Mouse (Mus musculus) midbrain, embryonic 13.5 days (tissue): ENCODE data around the gene Gucy2d. TPM values are rescaled to one million over a fixed set of nuclear protein-coding genes. Genes with fewer than 3 reads are reported as not detected.
A peak's percentile ranks its signal among the peaks of the same experiment; 100 is the strongest.

Source experiments
- ATAC-seq: fragments of 200-750 bp; cut with Nextera tagmentation; 2 replicates; pipeline ENCODE4 v1.8.0; 2017; ENCODE audit warnings: mild to moderate bottlenecking, moderate TSS enrichment, moderate library complexity
- H3K27ac ChIP-seq: fragments of 300-500 bp; sonication (generic); 2 replicates; pipeline ENCODE4 v1.5.1; 2015; ENCODE audit warnings: inconsistent platforms, mild to moderate bottlenecking, moderate library complexity
- H3K27me3 ChIP-seq: fragments of 300-500 bp; sonication (generic); 2 replicates; pipeline ENCODE4 v1.6.1; 2015; ENCODE audit warnings: mild to moderate bottlenecking, inconsistent platforms
- H3K36me3 ChIP-seq: fragments of 300-500 bp; sonication (generic); 2 replicates; pipeline ENCODE4 v1.6.1; 2015; ENCODE audit warnings: mild to moderate bottlenecking, inconsistent platforms
- H3K4me1 ChIP-seq: fragments of 300-500 bp; sonication (generic); replicated peaks from 2 replicates; pipeline ENCODE4 v1.6.1; 2015; ENCODE audit warnings: inconsistent platforms
- H3K4me2 ChIP-seq: fragments of 300-500 bp; sonication (generic); replicated peaks from 2 replicates; pipeline ENCODE4 v1.6.1; 2015; ENCODE audit warnings: moderate library complexity, mild to moderate bottlenecking, inconsistent platforms
- H3K4me3 ChIP-seq: fragments of 300-500 bp; sonication (generic); replicated peaks from 2 replicates; pipeline ENCODE4 v1.5.1; 2015; ENCODE audit warnings: mild to moderate bottlenecking, inconsistent platforms
- H3K9ac ChIP-seq: fragments of 300-500 bp; sonication (generic); replicated peaks from 2 replicates; pipeline ENCODE4 v1.6.1; 2015; ENCODE audit warnings: mild to moderate bottlenecking, inconsistent platforms
- H3K9me3 ChIP-seq: fragments of 300-500 bp; sonication (generic); 2 replicates; pipeline ENCODE4 v1.6.1; 2016; ENCODE audit warnings: mild to moderate bottlenecking, inconsistent platforms
- WGBS: fragments of 180-500 bp; shearing (Covaris S2); methylation state at CpG from one replicate; pipeline ENCODE4 v1.1.7; 2015; 5-methylcytosine and 5-hydroxymethylcytosine counted together
- polyA plus RNA-seq: library from polyadenylated mRNA; unstranded; fragments of >200 nt; fragmentation: Nextera tagmentation; extraction: Ambion mirVana; gene quantifications from 2 replicates; pipeline ENCODE4 v1.2.1, GENCODE M21; 2015

Gucy2d gene
- not detected in 2 replicates for polyA plus RNA-seq

DNA sequence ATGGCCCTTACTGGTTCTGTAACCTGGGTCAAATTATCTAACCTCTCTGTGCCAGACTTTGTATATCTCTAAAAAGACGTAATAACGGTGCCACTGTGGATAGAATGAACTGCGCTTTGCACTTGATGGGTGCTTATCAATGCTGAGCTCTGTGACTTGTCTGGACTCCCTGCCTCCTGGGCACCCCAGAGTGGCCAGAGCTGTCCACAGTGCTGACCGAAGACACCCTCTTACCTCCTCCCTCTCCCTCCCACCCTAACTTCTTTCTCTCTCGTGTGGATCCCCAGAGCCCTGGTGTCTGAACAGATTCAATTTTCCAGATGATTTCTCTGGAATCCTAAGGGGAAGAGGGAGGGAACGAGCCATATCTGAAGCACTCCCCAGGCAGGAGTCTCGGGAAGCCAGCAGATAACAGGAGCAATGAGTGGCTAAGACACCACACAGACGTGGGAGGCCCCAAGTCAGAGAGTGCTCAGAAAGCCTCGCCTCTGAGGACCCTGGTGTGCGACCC, at the start of gene Gucy2d:
Gene Gucy2d, plus strand, starts transcription at position 461 of the 511 bp plus-strand sequence.
- ATAC-seq = no peak
- Histone ChIP-seq H3K9ac (no peak within 1 kb of the TSS), H3K27ac (no peak within 1 kb of the TSS), H3K4me1 (no peaks in the 10 kb centered on the region), H3K27me3 (no peaks in the 10 kb centered on the region), H3K9me3 (no peaks in the 10 kb centered on the region), H3K4me2 (no peak within 1 kb of the TSS), H3K4me3 (no peak within 1 kb of the TSS), H3K36me3 (no peaks in the 10 kb centered on the region)
- 47% methylated on average over 10 of the region's 10 CpGs for WGBS

DNA sequence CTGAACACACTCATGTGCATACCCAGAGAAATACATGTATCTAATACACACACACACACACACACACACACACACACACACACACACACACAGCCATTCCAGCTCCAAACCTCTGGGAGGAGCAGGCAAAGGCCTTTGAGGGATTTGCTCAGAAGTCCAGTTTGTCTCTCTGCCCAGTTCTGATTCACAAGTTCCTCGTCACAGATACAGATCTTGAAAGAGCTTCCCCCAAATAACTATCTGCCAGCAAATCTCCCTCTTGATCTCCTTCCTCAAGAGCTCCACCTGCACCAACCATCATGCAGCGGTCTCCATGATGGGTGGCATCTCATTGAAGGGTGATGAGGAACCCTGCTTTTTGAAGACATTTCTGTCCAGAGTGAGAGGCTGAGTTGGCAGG, 49.7 kb upstream of the Gucy2d start:
- H3K9me3 ChIP-seq = no peaks in the 10 kb centered on the region
- no peak overlapping the region for H3K4me3 ChIP-seq
- no peak overlapping the region for H3K4me2 ChIP-seq
- WGBS = 83% methylated on average over 2 of the region's 2 CpGs
- no peaks in the 10 kb centered on the region for H3K27me3 ChIP-seq
- no peak overlapping the region for H3K27ac ChIP-seq
- no peaks in the 10 kb centered on the region for H3K36me3 ChIP-seq
- H3K4me1 ChIP-seq = peaks cover 7% of the 10 kb centered on the region; the same call in 1 of the 2 replicates
- H3K9ac ChIP-seq = no peak overlapping the region
- ATAC-seq = no peak

DNA sequence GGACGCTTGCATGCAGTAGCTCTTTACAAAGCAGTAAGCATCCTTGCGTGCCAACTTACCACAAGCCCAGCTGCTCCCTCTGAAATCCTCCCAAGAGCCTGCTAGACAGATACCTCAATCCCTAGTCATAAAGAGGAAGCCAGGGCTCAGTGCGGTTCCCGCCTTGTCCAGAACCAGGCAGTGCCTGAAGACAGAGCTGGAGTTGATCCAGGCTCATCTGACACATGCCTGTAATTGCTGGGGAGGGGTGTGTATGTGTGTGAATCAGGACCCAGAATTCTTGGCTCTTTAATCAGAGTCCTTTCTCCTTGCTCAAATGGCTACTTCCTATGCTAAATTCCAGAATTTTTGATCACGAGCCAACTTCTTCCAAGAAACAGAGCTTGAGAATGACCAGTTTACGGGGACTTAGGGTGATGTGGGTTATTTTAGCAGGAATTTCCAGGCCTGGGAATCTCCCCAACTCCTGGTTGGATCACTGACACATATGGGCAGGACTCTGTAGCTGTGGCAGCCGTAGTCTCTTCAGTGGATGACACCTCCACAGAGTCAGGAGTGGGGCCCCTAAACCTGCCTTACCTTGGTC, 48.8 kb upstream of the Gucy2d start:
- Histone ChIP-seq H3K4me1 (peaks cover 7% of the 10 kb centered on the region; the same call in 1 of the 2 replicates), H3K27ac (no peak overlapping the region), H3K36me3 (no peaks in the 10 kb centered on the region), H3K4me2 (no peak overlapping the region), H3K27me3 (no peaks in the 10 kb centered on the region), H3K9ac (no peak overlapping the region), H3K9me3 (no peaks in the 10 kb centered on the region), H3K4me3 (no peak overlapping the region)
- ATAC-seq = no peak
- 88% methylated on average over 7 of the region's 7 CpGs for WGBS

DNA sequence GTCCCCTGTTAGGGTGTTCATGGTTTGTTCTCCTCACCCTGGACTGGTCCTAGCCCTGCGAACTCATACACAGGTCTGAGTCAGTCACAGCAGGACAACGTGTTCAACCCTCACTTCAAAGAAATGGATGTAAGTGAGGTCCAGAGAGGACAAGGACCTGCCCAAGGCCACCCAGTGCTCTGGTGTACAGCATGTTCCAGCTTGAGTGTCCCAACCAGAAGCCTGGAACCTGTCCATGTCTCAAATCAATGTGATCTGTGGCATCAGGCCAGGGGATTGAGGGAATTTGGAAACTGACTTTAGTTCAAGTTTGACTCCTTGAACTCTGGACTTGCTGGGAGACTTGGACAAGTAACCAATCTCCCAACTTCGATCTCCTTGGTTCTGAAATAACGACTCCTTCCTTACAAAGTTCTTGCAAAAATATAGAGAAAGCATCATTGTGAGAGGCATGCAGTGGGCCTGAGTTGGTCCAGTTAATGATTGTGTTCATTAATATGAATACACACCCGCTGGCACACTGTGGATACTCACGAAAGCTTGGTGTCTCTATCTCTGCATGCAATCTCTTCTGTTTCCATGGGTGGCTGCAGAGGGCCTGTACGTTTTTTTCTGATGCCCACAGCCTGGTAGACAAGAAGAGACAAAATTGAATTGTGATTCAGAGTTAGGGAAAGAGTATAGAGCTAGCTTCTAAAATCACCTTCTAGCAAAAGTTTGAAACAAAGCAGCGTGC, 47.6 kb upstream of the Gucy2d start:
- Histone ChIP-seq H3K4me1 (peaks cover 7% of the 10 kb centered on the region; the same call in 1 of the 2 replicates), H3K27me3 (no peaks in the 10 kb centered on the region), H3K36me3 (no peaks in the 10 kb centered on the region), H3K4me2 (no peak overlapping the region), H3K9ac (no peak overlapping the region), H3K4me3 (no peak overlapping the region), H3K27ac (no peak overlapping the region), H3K9me3 (no peaks in the 10 kb centered on the region)
- 88% methylated on average over 8 of the region's 8 CpGs for WGBS
- ATAC-seq = no peak

DNA sequence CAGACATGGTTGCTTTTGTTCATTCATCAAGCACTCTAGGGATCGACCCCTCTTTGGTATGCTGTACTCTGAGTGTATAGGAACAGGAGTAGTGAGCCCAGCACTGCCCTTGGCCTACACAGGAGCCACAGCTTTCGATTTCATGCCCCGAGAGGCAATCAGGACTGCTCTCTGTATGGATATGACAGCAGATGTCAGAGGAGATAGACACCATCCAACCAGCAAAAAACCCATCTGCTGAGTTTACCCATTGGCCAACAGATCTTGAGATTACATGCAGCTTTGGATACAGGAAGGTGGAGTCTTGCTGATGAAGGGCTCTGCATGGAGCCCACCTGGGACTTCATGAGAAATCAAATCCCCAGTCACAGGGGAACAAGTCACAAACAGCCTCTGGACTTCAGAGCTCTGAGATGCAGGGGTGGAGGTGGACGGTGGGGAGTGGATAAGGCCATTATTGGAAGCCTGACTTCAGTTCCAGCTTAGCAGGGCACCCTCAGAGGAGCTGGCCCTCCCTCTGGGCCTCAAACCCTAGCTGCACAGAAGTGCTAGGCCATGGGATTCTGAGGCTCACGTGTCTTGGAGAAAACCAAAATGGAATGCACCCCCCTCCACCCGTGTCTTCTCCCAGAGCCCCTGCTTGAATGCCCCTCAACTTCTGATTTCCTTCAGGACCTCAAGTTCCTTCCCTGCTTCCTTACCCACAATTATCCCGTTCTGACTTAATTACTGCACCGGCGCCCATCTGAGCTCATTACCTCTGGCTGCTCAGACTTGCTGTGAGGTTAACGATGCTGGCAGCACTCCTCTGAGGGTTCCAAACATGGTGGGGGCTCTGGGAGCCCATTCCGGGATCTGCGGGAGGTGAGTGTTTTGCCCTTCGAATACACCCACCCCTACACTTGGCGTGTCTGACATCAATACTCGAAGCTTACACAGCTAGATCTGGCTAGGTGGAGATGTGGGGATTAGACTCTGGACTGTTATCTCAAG, 37.3 kb upstream of the Gucy2d start:
- H3K4me2 ChIP-seq = no peak overlapping the region
- H3K27me3 ChIP-seq = no peaks in the 10 kb centered on the region
- H3K9ac ChIP-seq = no peak overlapping the region
- no peak overlapping the region for H3K27ac ChIP-seq
- peak; percentile 48; the same call in 1 of the 2 replicates for ATAC-seq
- H3K4me1 ChIP-seq = 0 out of 2 replicates have a peak, but pooled peaks cover 2% of the 10 kb centered on the region
- no peaks in the 10 kb centered on the region for H3K36me3 ChIP-seq
- no peaks in the 10 kb centered on the region for H3K9me3 ChIP-seq
- no peak overlapping the region for H3K4me3 ChIP-seq
- 64% methylated on average over 15 of the region's 15 CpGs for WGBS

DNA sequence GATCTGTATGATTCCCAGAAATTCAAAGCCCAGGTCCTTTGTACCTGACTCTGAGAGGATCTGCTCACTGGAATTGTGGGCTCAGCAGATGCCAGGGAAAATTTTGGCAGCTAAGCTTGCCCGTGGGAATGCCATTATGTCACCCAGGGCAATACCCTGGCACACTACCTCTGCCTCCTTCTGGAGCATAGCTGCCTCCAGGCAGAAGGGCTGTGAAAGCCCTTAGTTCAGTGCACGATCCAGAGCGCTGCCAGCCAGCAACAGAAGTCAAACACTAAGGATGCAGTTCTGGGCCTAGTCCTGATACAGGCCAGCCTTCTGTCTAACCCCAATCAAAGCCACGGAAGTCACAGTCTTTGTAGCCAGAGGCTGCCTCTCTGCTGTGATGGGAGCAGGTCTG, 36.2 kb upstream of the Gucy2d start:
- no peak overlapping the region for H3K27ac ChIP-seq
- ATAC-seq = 0 out of 2 replicates have a peak, but pooled peaks have one; percentile 34
- WGBS = 79% methylated on average over 4 of the region's 4 CpGs

DNA sequence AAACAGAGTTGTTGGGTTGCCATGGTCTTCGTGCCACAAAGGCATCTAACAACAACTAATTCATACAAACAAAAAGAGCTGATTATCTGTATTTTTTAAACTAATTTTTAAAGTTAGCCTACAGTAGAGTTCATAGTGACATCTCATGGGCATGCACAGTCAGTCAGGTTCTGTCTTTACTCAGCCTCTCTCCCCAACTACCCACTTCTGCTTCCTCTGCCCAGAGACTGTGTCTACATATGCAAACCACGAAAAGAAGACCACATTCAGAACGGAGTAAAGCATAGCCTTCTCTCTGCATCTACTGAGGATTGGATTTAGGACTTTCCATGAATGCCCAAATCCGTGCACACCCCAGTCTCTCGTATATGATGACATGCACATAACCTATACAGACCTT, 32.6 kb upstream of the Gucy2d start:
- WGBS = 82% methylated on average over 5 of the region's 5 CpGs

More for the DNA sequence above, 36.2 kb upstream of the Gucy2d start:
- Histone ChIP-seq H3K9me3 (no peaks in the 10 kb centered on the region), H3K36me3 (no peaks in the 10 kb centered on the region), H3K27me3 (no peaks in the 10 kb centered on the region), H3K4me3 (no peak overlapping the region), H3K4me2 (no peak overlapping the region), H3K4me1 (0 out of 2 replicates have a peak, but pooled peaks cover 2% of the 10 kb centered on the region), H3K9ac (no peak overlapping the region)

DNA sequence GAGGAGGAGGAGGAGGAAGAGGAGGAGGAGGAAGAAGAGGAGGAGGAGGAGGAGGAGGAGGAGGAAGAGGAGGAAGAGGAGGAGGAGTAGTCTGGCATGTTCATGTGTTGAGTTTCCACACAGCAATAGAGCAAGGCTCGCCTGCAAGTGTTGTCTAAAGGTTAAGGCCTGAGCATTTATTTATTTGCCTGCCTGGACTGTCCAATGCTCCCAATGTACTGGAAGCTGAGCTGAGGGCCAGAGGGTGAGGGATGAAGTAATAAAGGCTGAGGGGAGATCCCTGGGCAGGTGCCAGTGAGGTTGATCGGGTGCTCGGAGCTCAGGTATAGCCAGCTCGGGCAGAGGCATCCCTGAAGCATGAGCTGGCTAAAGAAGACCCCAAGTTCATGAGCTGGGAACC, 27.1 kb upstream of the Gucy2d start:
- Histone ChIP-seq H3K4me3 (no peak overlapping the region), H3K27ac (no peak overlapping the region), H3K4me1 (no peaks in the 10 kb centered on the region), H3K36me3 (no peaks in the 10 kb centered on the region), H3K4me2 (no peak overlapping the region), H3K9ac (no peak overlapping the region), H3K27me3 (no peaks in the 10 kb centered on the region), H3K9me3 (no peaks in the 10 kb centered on the region)
- no peak for ATAC-seq
- 79% methylated on average over 4 of the region's 4 CpGs for WGBS

More for the DNA sequence above, 32.6 kb upstream of the Gucy2d start:
- H3K4me3 ChIP-seq = no peak overlapping the region
- H3K4me1 ChIP-seq = 0 out of 2 replicates have a peak, but pooled peaks cover 2% of the 10 kb centered on the region
- H3K9ac ChIP-seq = no peak overlapping the region
- H3K27me3 ChIP-seq = no peaks in the 10 kb centered on the region
- H3K9me3 ChIP-seq = no peaks in the 10 kb centered on the region
- H3K36me3 ChIP-seq = no peaks in the 10 kb centered on the region
- H3K27ac ChIP-seq = no peak overlapping the region
- ATAC-seq = no peak
- H3K4me2 ChIP-seq = no peak overlapping the region

DNA sequence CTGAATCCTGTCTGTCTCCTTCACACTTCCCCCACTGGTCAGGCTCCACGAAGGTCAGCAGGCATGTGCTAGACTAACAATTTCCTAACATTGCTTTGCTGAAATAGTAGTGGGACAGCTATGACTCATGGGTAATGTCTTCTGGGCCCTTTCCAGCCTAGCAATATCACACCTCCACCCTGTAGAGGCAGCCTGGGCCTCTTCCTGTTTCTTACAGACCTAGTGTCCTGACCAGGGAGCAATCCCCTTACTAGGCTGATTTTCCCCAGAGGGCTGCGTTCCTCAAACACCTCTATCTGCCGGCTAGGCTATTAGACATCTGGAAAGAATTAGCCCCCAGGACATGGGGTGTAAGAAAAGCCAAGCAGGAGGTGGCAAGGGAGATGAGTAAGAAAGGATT, 24.7 kb upstream of the Gucy2d start:
- H3K9ac ChIP-seq = no peak overlapping the region
- no peaks in the 10 kb centered on the region for H3K9me3 ChIP-seq
- no peaks in the 10 kb centered on the region for H3K36me3 ChIP-seq
- ATAC-seq = no peak
- H3K4me2 ChIP-seq = no peak overlapping the region
- 70% methylated on average over 3 of the region's 3 CpGs for WGBS
- no peak overlapping the region for H3K27ac ChIP-seq
- no peak overlapping the region for H3K4me3 ChIP-seq
- H3K4me1 ChIP-seq = peaks cover 8% of the 10 kb centered on the region
- no peaks in the 10 kb centered on the region for H3K27me3 ChIP-seq

DNA sequence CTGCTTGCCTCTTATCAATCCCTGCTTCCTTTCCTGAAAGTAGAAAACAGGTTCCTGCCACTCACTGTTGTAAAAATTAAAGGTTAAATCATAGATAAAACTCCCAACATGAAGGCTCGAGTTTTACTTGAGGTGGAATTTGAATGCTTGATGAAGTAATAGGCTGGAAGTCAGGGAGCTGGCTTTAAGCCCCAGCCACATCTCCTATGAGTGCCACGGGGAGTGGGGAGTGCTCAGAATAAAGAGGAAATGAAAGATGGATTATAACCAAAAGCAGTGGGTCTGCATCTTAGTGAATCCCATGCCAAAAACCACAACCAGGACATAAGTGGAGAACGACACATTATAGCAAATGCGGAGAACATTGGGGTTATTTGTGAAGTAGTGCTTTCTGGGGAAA, 24.2 kb upstream of the Gucy2d start:
- 79% methylated on average over 4 of the region's 4 CpGs for WGBS
- no peak overlapping the region for H3K4me3 ChIP-seq
- H3K27me3 ChIP-seq = no peaks in the 10 kb centered on the region
- H3K27ac ChIP-seq = no peak overlapping the region
- H3K4me2 ChIP-seq = no peak overlapping the region
- H3K4me1 ChIP-seq = peaks cover 8% of the 10 kb centered on the region
- H3K9ac ChIP-seq = no peak overlapping the region
- ATAC-seq = no peak
- no peaks in the 10 kb centered on the region for H3K36me3 ChIP-seq
- no peaks in the 10 kb centered on the region for H3K9me3 ChIP-seq

DNA sequence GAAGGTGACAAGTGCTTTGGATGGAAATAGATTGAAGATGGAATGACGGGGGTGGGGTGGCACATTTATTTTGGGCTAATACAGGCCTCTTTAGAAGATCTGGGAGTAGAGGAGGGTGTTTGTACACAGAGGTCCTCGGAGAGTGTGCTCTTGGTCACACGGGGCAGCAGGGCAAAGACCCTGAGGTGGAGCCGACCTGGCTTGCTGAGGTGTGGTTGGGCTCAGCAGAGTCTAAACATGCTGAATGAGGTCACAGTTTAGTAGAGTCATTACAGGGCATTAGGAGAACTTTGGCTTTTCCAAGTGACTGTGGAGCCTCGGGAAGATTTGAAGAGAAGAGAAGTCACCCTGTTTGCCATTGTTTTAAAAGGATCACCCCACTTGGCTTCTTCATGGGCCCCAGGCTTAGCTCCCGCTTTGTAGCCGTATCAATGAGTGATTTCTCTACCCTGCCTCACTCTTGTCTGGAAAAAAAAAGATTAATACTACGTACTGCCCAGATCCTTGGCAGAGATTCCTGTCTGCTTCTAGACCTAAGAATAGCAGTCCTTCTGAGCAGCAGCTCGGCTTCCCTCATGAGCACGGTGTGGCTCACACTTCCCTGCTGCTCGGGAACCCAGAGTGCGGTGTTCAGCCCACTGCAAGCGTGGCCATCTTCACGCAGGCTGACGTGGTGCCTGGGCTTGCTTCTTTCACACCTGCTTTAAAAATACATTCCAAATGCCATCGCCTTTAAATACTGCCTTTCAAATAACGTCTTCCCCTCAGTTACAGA, 22.0 kb upstream of the Gucy2d start:
- no peak overlapping the region for H3K9ac ChIP-seq
- no peak overlapping the region for H3K27ac ChIP-seq
- no peak overlapping the region for H3K4me3 ChIP-seq
- H3K4me1 ChIP-seq = peaks cover 8% of the 10 kb centered on the region
- H3K9me3 ChIP-seq = no peaks in the 10 kb centered on the region
- H3K4me2 ChIP-seq = no peak overlapping the region
- no peaks in the 10 kb centered on the region for H3K36me3 ChIP-seq
- ATAC-seq = no peak
- no peaks in the 10 kb centered on the region for H3K27me3 ChIP-seq
- WGBS = 79% methylated on average over 17 of the region's 17 CpGs
